Mouse (Mus musculus): ENCODE data around the gene Mpzl2. TPM values are rescaled to one million over a fixed set of nuclear protein-coding genes. Genes with fewer than 3 reads are reported as not detected.

Gene Mpzl2
- polyA plus RNA-seq, 1 experiment from 2014 or later, result 6.1 TPM

- 24% methylated on average over 11 of the region's 11 CpGs for WGBS
- Histone ChIP-seq H3K27me3 (ENCODE audit: control insufficient read depth, insufficient read depth, low read length) (no peaks in the 10 kb centered on the region), H3K4me3 (ENCODE audit: low read length) (no peak overlapping the region), H3K9me3 (replicated peaks; ENCODE audit: control insufficient read depth, low read length) (no peaks in the 10 kb centered on the region), H3K4me2 (ENCODE audit: low read depth, low read length) (no peak overlapping the region), H3K36me3 (ENCODE audit: control insufficient read depth, insufficient read depth) (no peaks in the 10 kb centered on the region), H3K4me1 (ENCODE audit: control insufficient read depth, insufficient read depth, low read length) (peaks cover 8% of the 10 kb centered on the region), H3K9ac (ENCODE audit: low read length) (no peak overlapping the region), H3K27ac (ENCODE audit: low read length) (no peak overlapping the region)
- no peak for ATAC-seq (replicated peaks; ENCODE audit: extremely low read depth, insufficient read depth, low FRiP score)
These were observed 63.8 kb downstream of the Mpzl2 start for GRCm38 (mm10) chr9:45103211-45103979.

Other genes starting within 250 kb of the Mpzl2 start
- 2.7 TPM in 2 replicates for gene Tmem25, start 240.5 kb upstream of the Mpzl2 start, polyA plus RNA-seq (2015; fragmentation: Nextera tagmentation; extraction: Ambion mirVana)
- gene Ttc36, start 236.7 kb upstream of the Mpzl2 start, polyA plus RNA-seq (2015; fragmentation: Nextera tagmentation; extraction: Ambion mirVana), result 0.39 and 1.1 TPM in 2 replicates
- 7.7 and 8.2 TPM in 2 replicates for gene Kmt2a, start 158.5 kb upstream of the Mpzl2 start, polyA plus RNA-seq (2015; fragmentation: Nextera tagmentation; extraction: Ambion mirVana)
- gene Atp5l, start 119.1 kb upstream of the Mpzl2 start, polyA plus RNA-seq (2015; fragmentation: Nextera tagmentation; extraction: Ambion mirVana), result 1,180 and 1,367 TPM in 2 replicates
- gene Ube4a, start 74.2 kb upstream of the Mpzl2 start, polyA plus RNA-seq (2015; fragmentation: Nextera tagmentation; extraction: Ambion mirVana), result 16.8 and 17.7 TPM in 2 replicates
- 37.6 and 99.6 TPM in 2 replicates for gene Cd3g, start 59.4 kb upstream of the Mpzl2 start, polyA plus RNA-seq (2015; fragmentation: Nextera tagmentation; extraction: Ambion mirVana)
- gene Cd3d, start 58.0 kb upstream of the Mpzl2 start, polyA plus RNA-seq (2015; fragmentation: Nextera tagmentation; extraction: Ambion mirVana), result 11.7 and 30.7 TPM in 2 replicates
- gene Cd3e, start 30.2 kb upstream of the Mpzl2 start, polyA plus RNA-seq (2015; fragmentation: Nextera tagmentation; extraction: Ambion mirVana), result 25.0 and 71.7 TPM in 2 replicates
- gene Mpzl3, start 15.4 kb downstream of the Mpzl2 start, polyA plus RNA-seq (2015; fragmentation: Nextera tagmentation; extraction: Ambion mirVana), result 1.5 and 1.9 TPM in 2 replicates
- gene Jaml, start 39.4 kb downstream of the Mpzl2 start, polyA plus RNA-seq (2015; fragmentation: Nextera tagmentation; extraction: Ambion mirVana), result 0.41 and 0.87 TPM in 2 replicates
- 1.3 and 2.3 TPM in 2 replicates for gene Scn2b, start 78.0 kb downstream of the Mpzl2 start, polyA plus RNA-seq (2015; fragmentation: Nextera tagmentation; extraction: Ambion mirVana)
- 0.75 and 1.6 TPM in 2 replicates for gene Scn4b, start 98.6 kb downstream of the Mpzl2 start, polyA plus RNA-seq (2015; fragmentation: Nextera tagmentation; extraction: Ambion mirVana)
- 0.13 TPM in 1 of 2 replicates, not detected in the other for gene BC049352, start 142.2 kb downstream of the Mpzl2 start, polyA plus RNA-seq (2015; fragmentation: Nextera tagmentation; extraction: Ambion mirVana)
- gene Tmprss4, start 164.3 kb downstream of the Mpzl2 start, polyA plus RNA-seq (2015; fragmentation: Nextera tagmentation; extraction: Ambion mirVana), result 0.79 and 1.4 TPM in 2 replicates
- gene Il10ra, start 229.3 kb downstream of the Mpzl2 start, polyA plus RNA-seq (2015; fragmentation: Nextera tagmentation; extraction: Ambion mirVana), result 1.2 and 1.7 TPM in 2 replicates

Measured in heart, embryonic 16.5 days (tissue).